Mouse (Mus musculus) lung, adult 2 months (tissue): ENCODE measurements around the gene Zfp108. TPM values are rescaled to one million over a fixed set of nuclear protein-coding genes. Genes with fewer than 3 reads are reported as not detected.
"Not testable (repeated sequence)": the region's sequence is repeated elsewhere in the genome, so short reads cannot be mapped to it uniquely, and the experiment has no call there.

Experiments
- DNase-seq: peaks from one replicate; pipeline ENCODE4 v3.0.0; 2022
- H3K4me1 ChIP-seq: fragments of 200-500 bp; 2 replicates; pipeline ENCODE4 v1.6.1; 2011; ENCODE audit warnings: low read length; ENCODE audit not compliant: control insufficient read depth, insufficient read depth
- H3K4me3 ChIP-seq: fragments of 200-500 bp; replicated peaks from 2 replicates; pipeline ENCODE3; 2011; ENCODE audit warnings: low read depth, mild to moderate bottlenecking, control low read depth, low read length; ENCODE audit errors: extremely low read depth
- CTCF ChIP-seq: fragments of 200-500 bp; IDR thresholded peaks from 2 replicates; pipeline ENCODE4 v1.5.1; 2011; ENCODE audit warnings: mild to moderate bottlenecking, low read length, control low read depth; ENCODE audit not compliant: insufficient read depth
- POLR2A ChIP-seq: fragments of 200-500 bp; IDR thresholded peaks from 2 replicates; pipeline ENCODE4 v1.6.1; 2011; ENCODE audit warnings: low read depth, mild to moderate bottlenecking, control low read depth, low read length, borderline replicate concordance; ENCODE audit errors: extremely low read depth
- WGBS: fragments of 180-500 bp; shearing (Covaris S2); methylation state at CpG from one replicate; pipeline ENCODE4 v1.1.7; 2018; 5-methylcytosine and 5-hydroxymethylcytosine counted together
- polyA plus RNA-seq: library from polyadenylated mRNA; depleted of rRNA; stranded (reverse); fragments of >200 nt; gene quantifications from 2 replicates; pipeline ENCODE4 v1.2.3, GENCODE M21; 2012

Gene Zfp108
- polyA plus RNA-seq, 1 experiment, result 0.83 TPM

- no peak for TF ChIP-seq POLR2A
- no peak for TF ChIP-seq CTCF
- Histone ChIP-seq H3K4me1 (no peaks in the 10 kb centered on the region; the same call in 1 of the 2 replicates), H3K4me3 (no peak overlapping the region)
- 81% methylated on average over 4 of the region's 4 CpGs for WGBS
- DNase-seq, result no peak
Measured at GRCm38 (mm10) chr7:24260000-24260312, 5.4 kb downstream of the Zfp108 start.

- Histone ChIP-seq H3K4me1 (no peaks in the 10 kb centered on the region), H3K4me3 (no peak overlapping the region)
- no peak for DNase-seq
- TF ChIP-seq POLR2A (no peak), CTCF (no peak)
- 74% methylated on average over 24 of the region's 24 CpGs for WGBS
Measured at GRCm38 (mm10) chr7:24268176-24269155, 13.9 kb downstream of the Zfp108 start.

- WGBS, result 77% methylated on average over 3 of the region's 3 CpGs
- no peak for TF ChIP-seq POLR2A
- TF ChIP-seq CTCF, result no peak
- no peaks in the 10 kb centered on the region for H3K4me1 ChIP-seq
- H3K4me3 ChIP-seq, result no peak overlapping the region
- DNase-seq, result no peak
Measured at GRCm38 (mm10) chr7:24269256-24269655, 14.7 kb downstream of the Zfp108 start.

- Histone ChIP-seq H3K4me1 (no peaks in the 10 kb centered on the region), H3K4me3 (peak overlapping the region; percentile 69)
Measured at GRCm38 (mm10) chr7:24269667-24270287, 15.2 kb downstream of the Zfp108 start.

GRCm38 (mm10) chr7:24270288-24270672 lies 15.7 kb downstream of the Zfp108 start, which contains the start of gene Zfp93:
Gene Zfp93, plus strand, starts transcription at chr7:24270420.
- no peaks in the 10 kb centered on the region for H3K4me1 ChIP-seq
- TF ChIP-seq CTCF (no peak), POLR2A (peak; percentile 82; the same call in 1 of the 2 replicates)
- peak within 1 kb of the TSS; percentile 69 for H3K4me3 ChIP-seq
- under 1% methylated on average over 12 of the region's 12 CpGs for WGBS
- peak; percentile 69 for DNase-seq

More at GRCm38 (mm10) chr7:24269667-24270287, 15.2 kb downstream of the Zfp108 start:
- WGBS, result 33% methylated on average over 7 of the region's 7 CpGs
- no peak for TF ChIP-seq CTCF
- TF ChIP-seq POLR2A, result no peak
- no peak for DNase-seq

- WGBS, result 98% methylated on average over 6 of the region's 6 CpGs
- no peak for DNase-seq
- no peak overlapping the region for H3K4me3 ChIP-seq
- H3K4me1 ChIP-seq, result no peaks in the 10 kb centered on the region
- TF ChIP-seq CTCF (no peak), POLR2A (no peak)
Measured at GRCm38 (mm10) chr7:24271191-24271590, 16.6 kb downstream of the Zfp108 start.

GRCm38 (mm10) chr7:24274456-24274855 lies 19.9 kb downstream of the Zfp108 start:
- Histone ChIP-seq H3K4me1 (no peaks in the 10 kb centered on the region), H3K4me3 (no peak overlapping the region)
- TF ChIP-seq CTCF (no peak), POLR2A (no peak)
- 88% methylated on average over 4 of the region's 4 CpGs for WGBS
- DNase-seq, result no peak

GRCm38 (mm10) chr7:24278771-24279170 lies 24.2 kb downstream of the Zfp108 start:
- DNase-seq, H3K4me3 ChIP-seq, H3K4me1 ChIP-seq: not testable (repeated sequence)
- 90% methylated on average over 3 of the region's 3 CpGs for WGBS

GRCm38 (mm10) chr7:24280031-24280857 lies 25.6 kb downstream of the Zfp108 start:
- Histone ChIP-seq H3K4me3 (no peak overlapping the region), H3K4me1 (no peaks in the 10 kb centered on the region)
- no peak for TF ChIP-seq POLR2A
- no peak for TF ChIP-seq CTCF
- 55% methylated on average over 10 of the region's 10 CpGs for WGBS
- no peak for DNase-seq
